Mouse (Mus musculus) MEL (cell line): Measurements from ENCODE around the gene Dnaaf5. TPM values are rescaled to one million over a fixed set of nuclear protein-coding genes. Genes with fewer than 3 reads are reported as not detected.

Experiments
- DNase-seq: peaks from one replicate; pipeline ENCODE4 v3.0.0; 2011; ENCODE audit warnings: low read depth, low spot score
- H3K27ac ChIP-seq: 2 replicates; pipeline ENCODE4 v1.5.1; 2012; ENCODE audit warnings: low read depth, mild to moderate bottlenecking, control low read depth, low read length, moderate library complexity; ENCODE audit not compliant: control insufficient read depth
- H3K27me3 ChIP-seq, 2 experiments: fragments of 150-350 bp in 1 of 2; sonication (generic) in 1 of 2; 2 replicates each; pipeline ENCODE4 v1.6.1; 2012; ENCODE audit warnings: low read length in 2 of 2, mild to moderate bottlenecking in 2 of 2, improper control_type of control experiment in 1 of 2, moderate library complexity in 1 of 2; ENCODE audit not compliant: insufficient read depth in 2 of 2, control insufficient read depth in 1 of 2
- H3K36me3 ChIP-seq, 2 experiments: 2 replicates each; pipeline ENCODE4 v1.6.1; 2012 to 2014; ENCODE audit warnings: low read length in 2 of 2, improper control_type of control experiment in 1 of 2, inconsistent platforms in 1 of 2, mild to moderate bottlenecking in 1 of 2; ENCODE audit not compliant: insufficient read depth in 2 of 2, control insufficient read depth in 1 of 2
- H3K4me1 ChIP-seq, 2 experiments: fragments of 150-350 bp in 1 of 2; sonication (generic) in 1 of 2; 2 replicates each; pipeline ENCODE4 v1.6.1; 2012; ENCODE audit warnings: low read length in 2 of 2, improper control_type of control experiment in 1 of 2, mild to moderate bottlenecking in 1 of 2; ENCODE audit not compliant: insufficient read depth in 2 of 2, control insufficient read depth in 1 of 2
- H3K4me3 ChIP-seq, 2 experiments: fragments of 150-350 bp in 1 of 2; sonication (generic) in 1 of 2; 2 replicates each; pipeline ENCODE4 v1.5.1; 2012; ENCODE audit warnings: low read depth in 2 of 2, low read length in 2 of 2, mild to moderate bottlenecking in 2 of 2, moderate library complexity in 2 of 2, control low read depth in 1 of 2, improper control_type of control experiment in 1 of 2; ENCODE audit not compliant: control insufficient read depth in 1 of 2, insufficient read depth in 1 of 2
- H3K79me2 ChIP-seq: 2 replicates; pipeline ENCODE4 v1.6.1; 2012; ENCODE audit warnings: mild to moderate bottlenecking, low read length, moderate library complexity; ENCODE audit not compliant: control insufficient read depth, poor library complexity, insufficient read depth
- H3K9ac ChIP-seq: 2 replicates; pipeline ENCODE4 v1.6.1; 2012; ENCODE audit warnings: low read depth, mild to moderate bottlenecking, control low read depth, low read length, moderate library complexity; ENCODE audit not compliant: control insufficient read depth, poor library complexity, severe bottlenecking
- H3K9me3 ChIP-seq: fragments of 150-350 bp; sonication (generic); replicated peaks from 2 replicates; pipeline ENCODE4 v1.6.1; 2012; ENCODE audit warnings: mild to moderate bottlenecking, low read length, improper control_type of control experiment, moderate library complexity; ENCODE audit not compliant: insufficient read depth
- BHLHE40 ChIP-seq: IDR thresholded peaks from 2 replicates; pipeline ENCODE4 v1.6.1; 2012; ENCODE audit warnings: low read depth, mild to moderate bottlenecking, inconsistent platforms, low read length, improper control_type of control experiment, borderline replicate concordance
- CTCF ChIP-seq, 3 experiments: IDR thresholded peaks in 2 of 3; conservative IDR thresholded peaks in 1 of 3; 2 replicates each; pipeline ENCODE4 v1.5.1; 2011 to 2012; ENCODE audit warnings: low read length in 3 of 3, low read depth in 2 of 3, mild to moderate bottlenecking in 2 of 3, improper control_type of control experiment in 1 of 3, inconsistent platforms in 1 of 3, mixed read lengths in 1 of 3, moderate library complexity in 1 of 3; ENCODE audit not compliant: control insufficient read depth in 1 of 3, insufficient read depth in 1 of 3, poor library complexity in 1 of 3, severe bottlenecking in 1 of 3
- ELF1 ChIP-seq: IDR thresholded peaks from 2 replicates; pipeline ENCODE4 v1.6.1; 2014; ENCODE audit warnings: low read depth, mild to moderate bottlenecking, inconsistent platforms, low read length, improper control_type of control experiment, moderate library complexity
- JUND ChIP-seq: IDR thresholded peaks from 2 replicates; pipeline ENCODE4 v1.6.1; 2011; ENCODE audit warnings: low read depth, mild to moderate bottlenecking, improper control_type of control experiment, low read length
- KAT2A ChIP-seq: conservative IDR thresholded peaks from 2 replicates; pipeline ENCODE4 v1.6.1; 2012; ENCODE audit warnings: low read depth, low read length, improper control_type of control experiment, inconsistent platforms
- MAZ ChIP-seq: IDR thresholded peaks from 2 replicates; pipeline ENCODE4 v1.6.1; 2012; ENCODE audit warnings: low read depth, mild to moderate bottlenecking, inconsistent platforms, low read length, improper control_type of control experiment
- NRF1 ChIP-seq: IDR thresholded peaks from 2 replicates; pipeline ENCODE4 v1.6.1; 2014; ENCODE audit warnings: low read depth, mild to moderate bottlenecking, inconsistent platforms, low read length, improper control_type of control experiment, moderate library complexity; ENCODE audit not compliant: poor library complexity, insufficient read depth, severe bottlenecking
- POLR2A ChIP-seq, 2 experiments: IDR thresholded peaks; 2 replicates each; pipeline ENCODE4 v1.6.1; 2011 to 2012; ENCODE audit warnings: low read length in 2 of 2, mild to moderate bottlenecking in 2 of 2, control low read depth in 1 of 2, improper control_type of control experiment in 1 of 2, low read depth in 1 of 2, moderate library complexity in 1 of 2; ENCODE audit not compliant: control insufficient read depth in 1 of 2, insufficient read depth in 1 of 2, poor library complexity in 1 of 2
- RAD21 ChIP-seq: IDR thresholded peaks from 2 replicates; pipeline ENCODE4 v1.6.1; 2011; ENCODE audit warnings: mild to moderate bottlenecking, low read depth, low read length, improper control_type of control experiment
- RCOR1 ChIP-seq: IDR thresholded peaks from 2 replicates; pipeline ENCODE4 v1.6.1; 2012; ENCODE audit warnings: low read depth, mild to moderate bottlenecking, inconsistent platforms, low read length, improper control_type of control experiment
- SIN3A ChIP-seq: IDR thresholded peaks from 2 replicates; pipeline ENCODE4 v1.6.1; 2012; ENCODE audit warnings: low read length, improper control_type of control experiment, inconsistent platforms
- SMC3 ChIP-seq: IDR thresholded peaks from 2 replicates; pipeline ENCODE4 v1.6.1; 2011; ENCODE audit warnings: low read depth, low read length, improper control_type of control experiment
- TAL1 ChIP-seq: IDR thresholded peaks from 2 replicates; pipeline ENCODE4 v1.6.1; 2012; ENCODE audit warnings: mild to moderate bottlenecking, inconsistent platforms, low read length, moderate library complexity, mixed read lengths
- USF2 ChIP-seq, 2 experiments: IDR thresholded peaks; 2 replicates each; pipeline ENCODE4 v1.6.1; 2011 to 2012; ENCODE audit warnings: improper control_type of control experiment in 2 of 2, low read length in 2 of 2, borderline replicate concordance in 1 of 2, inconsistent platforms in 1 of 2, low read depth in 1 of 2, mild to moderate bottlenecking in 1 of 2; ENCODE audit not compliant: insufficient read depth in 1 of 2
- ZC3H11A ChIP-seq: IDR thresholded peaks from 2 replicates; pipeline ENCODE4 v1.6.1; 2012; ENCODE audit warnings: low read depth, mild to moderate bottlenecking, inconsistent platforms, low read length, improper control_type of control experiment
- ZKSCAN1 ChIP-seq: IDR thresholded peaks from 2 replicates; pipeline ENCODE4 v1.6.1; 2012; ENCODE audit warnings: low read depth, mild to moderate bottlenecking, inconsistent platforms, low read length, improper control_type of control experiment, moderate library complexity
- ZMIZ1 ChIP-seq: IDR thresholded peaks from 2 replicates; pipeline ENCODE4 v1.6.1; 2012; ENCODE audit warnings: low read depth, mild to moderate bottlenecking, inconsistent platforms, low read length, improper control_type of control experiment, moderate library complexity
- polyA plus RNA-seq, 2 experiments: library from polyadenylated mRNA; stranded (reverse) in 1 of 2; unstranded in 1 of 2; fragments of >175 nt in 1 of 2; fragments of >200 nt in 1 of 2; gene quantifications; 2 replicates each; pipeline versions ENCODE4 v1.2.1 to v1.2.4; 2012; ENCODE audit warnings: low replicate concordance in 2 of 2, low read depth in 1 of 2; ENCODE audit not compliant: insufficient read length in 2 of 2, insufficient read depth in 1 of 2, missing spikeins in 1 of 2
- total RNA-seq: library from RNA; depleted of rRNA; stranded (reverse); fragments of 300-350 nt; gene quantifications from 2 replicates; pipeline ENCODE4 v1.2.3, GENCODE M21; 2012

Dnaaf5 gene
- total and polyA plus RNA-seq, 3 experiments = 20.1 to 35.4 TPM; not detected in 1

- H3K4me1 ChIP-seq = 0 out of 4 replicates have a peak, but pooled peaks cover 0 to 3% of the 10 kb centered on the region in 2 experiments
- H3K9me3 ChIP-seq = no peaks in the 10 kb centered on the region
- DNase-seq = no peak
- H3K9ac ChIP-seq = no peak overlapping the region
- H3K27ac ChIP-seq = no peak overlapping the region
- peaks cover 77% of the 10 kb centered on the region for H3K79me2 ChIP-seq
- H3K4me3 ChIP-seq = no peak overlapping the region
- peaks cover 2 to 14% of the 10 kb centered on the region in 2 experiments; a peak in 3 of 4 replicates for H3K36me3 ChIP-seq
- H3K27me3 ChIP-seq = no peaks in the 10 kb centered on the region
- no peak for TF ChIP-seq BHLHE40
- TF ChIP-seq POLR2A (IDR thresholded peaks at IDR 0.05; ENCODE audit: control insufficient read depth in 1 of 2, insufficient read depth in 1 of 2, low read depth in 1 of 2, low read length in 2 of 2, poor library complexity in 1 of 2) = 0 out of 4 replicates have a peak, but pooled peaks of 1 of the 2 experiments have one; percentile 21
- TF ChIP-seq, all 39 proteins: peak for 1
Measured at GRCm38 (mm10) chr5:139209685-139210026, 59.6 kb downstream of the Dnaaf5 start.

- DNase-seq = no peak
- H3K4me3 ChIP-seq = no peak overlapping the region
- no peak overlapping the region for H3K9ac ChIP-seq
- H3K36me3 ChIP-seq = peaks cover 2 to 17% of the 10 kb centered on the region in 2 experiments; a peak in 3 of 4 replicates
- H3K4me1 ChIP-seq = 0 out of 4 replicates have a peak, but pooled peaks cover 0 to 3% of the 10 kb centered on the region in 2 experiments
- no peaks in the 10 kb centered on the region for H3K9me3 ChIP-seq
- no peak for TF ChIP-seq ZKSCAN1
- TF ChIP-seq NRF1 = no peak
- TF ChIP-seq CTCF (IDR thresholded peaks at IDR 0.05 in 2 of 3, conservative IDR thresholded peaks at IDR 0.05 in 1 of 3; ENCODE audit: control insufficient read depth in 1 of 3, insufficient read depth in 1 of 3, low read depth in 2 of 3, low read length in 3 of 3, poor library complexity in 1 of 3, severe bottlenecking in 1 of 3) = no peak
- TF ChIP-seq TAL1 = no peak
- no peak for TF ChIP-seq RCOR1
- TF ChIP-seq ZMIZ1 = no peak
- no peak for TF ChIP-seq KAT2A
- no peak for TF ChIP-seq ZC3H11A
- no peak for TF ChIP-seq RAD21
- TF ChIP-seq SIN3A = no peak
- TF ChIP-seq USF2 (IDR thresholded peaks at IDR 0.05; ENCODE audit: borderline replicate concordance in 1 of 2, insufficient read depth in 1 of 2, low read depth in 1 of 2, low read length in 2 of 2) = no peak
- no peak for TF ChIP-seq JUND
- TF ChIP-seq SMC3 = no peak
- TF ChIP-seq POLR2A (IDR thresholded peaks at IDR 0.05; ENCODE audit: control insufficient read depth in 1 of 2, insufficient read depth in 1 of 2, low read depth in 1 of 2, low read length in 2 of 2, poor library complexity in 1 of 2) = no peak
- TF ChIP-seq ELF1 = no peak
- TF ChIP-seq MAZ = no peak
- TF ChIP-seq, all 39 proteins: peak for 0
- Histone ChIP-seq H3K27me3 (no peaks in the 10 kb centered on the region), H3K79me2 (peaks cover 57% of the 10 kb centered on the region), H3K27ac (no peak overlapping the region)
Measured at GRCm38 (mm10) chr5:139211737-139212385, 61.8 kb downstream of the Dnaaf5 start.
